Mouse (Mus musculus) kidney, embryonic 16.5 days (tissue): Measurements from ENCODE around the gene Mcemp1. TPM values are rescaled to one million over a fixed set of nuclear protein-coding genes. Genes with fewer than 3 reads are reported as not detected.

Source experiments
- ATAC-seq: fragments of 200-750 bp; cut with Nextera tagmentation; 2 replicates; pipeline ENCODE4 v1.8.0; 2017; ENCODE audit warnings: moderate TSS enrichment; ENCODE audit not compliant: low FRiP score, low TSS enrichment
- H3K27ac ChIP-seq: fragments of 300-500 bp; sonication (generic); 2 replicates; pipeline ENCODE4 v1.5.1; 2014; ENCODE audit warnings: low read length
- H3K27me3 ChIP-seq: fragments of 300-500 bp; sonication (generic); 2 replicates; pipeline ENCODE4 v1.6.1; 2014; ENCODE audit warnings: low read length, control low read depth, mixed read lengths; ENCODE audit not compliant: insufficient read depth
- H3K36me3 ChIP-seq: fragments of 300-500 bp; sonication (generic); 2 replicates; pipeline ENCODE4 v1.6.1; 2014; ENCODE audit warnings: low read length, control low read depth, mixed read lengths; ENCODE audit not compliant: insufficient read depth
- H3K4me1 ChIP-seq: fragments of 300-500 bp; sonication (generic); 2 replicates; pipeline ENCODE4 v1.6.1; 2014; ENCODE audit warnings: low read length, control low read depth, mixed read lengths; ENCODE audit not compliant: insufficient read depth
- H3K4me2 ChIP-seq: fragments of 300-500 bp; sonication (generic); replicated peaks from 2 replicates; pipeline ENCODE4 v1.6.1; 2014; ENCODE audit warnings: low read depth, low read length
- H3K4me3 ChIP-seq: fragments of 300-500 bp; sonication (generic); 2 replicates; pipeline ENCODE4 v1.5.1; 2014; ENCODE audit warnings: mild to moderate bottlenecking, low read length
- H3K9ac ChIP-seq: fragments of 300-500 bp; sonication (generic); replicated peaks from 2 replicates; pipeline ENCODE4 v1.6.1; 2014; ENCODE audit warnings: low read length
- H3K9me3 ChIP-seq: fragments of 300-500 bp; sonication (generic); 2 replicates; pipeline ENCODE4 v1.6.1; 2016; ENCODE audit warnings: low read length, control low read depth
- WGBS: fragments of 180-500 bp; shearing (Covaris S2); extraction: QIAGEN DNeasy Blood & Tissue Kit; methylation state at CpG from one replicate; pipeline ENCODE4 v1.1.7; 2014; 5-methylcytosine and 5-hydroxymethylcytosine counted together
- polyA plus RNA-seq: library from polyadenylated mRNA; unstranded; fragments of >200 nt; fragmentation: Nextera tagmentation; extraction: Ambion mirVana; gene quantifications from 2 replicates; pipeline ENCODE4 v1.2.1, GENCODE M21; 2015

Gene Mcemp1
- 0.20 and 0.50 TPM in 2 replicates for polyA plus RNA-seq

GRCm38 (mm10) chr8:3665507-3665906 is at the start of gene Mcemp1:
Gene Mcemp1 (plus strand): TSS chr8:3665754.
- ATAC-seq, result no peak
- Histone ChIP-seq H3K27ac (no peak within 1 kb of the TSS), H3K9me3 (no peaks in the 10 kb centered on the region), H3K27me3 (no peaks in the 10 kb centered on the region), H3K4me1 (no peaks in the 10 kb centered on the region), H3K4me3 (no peak within 1 kb of the TSS), H3K9ac (no peak within 1 kb of the TSS), H3K36me3 (no peaks in the 10 kb centered on the region), H3K4me2 (no peak within 1 kb of the TSS)
- WGBS, result 59% methylated on average over 6 of the region's 6 CpGs

GRCm38 (mm10) chr8:3621199-3621970 is 44.2 kb upstream of the Mcemp1 start, which contains the start of the genes Xab2 and Pet100:
Gene Xab2 (minus strand): TSS chr8:3621316.
Gene Pet100 (plus strand): TSS chr8:3621548.
- peaks cover 15% of the 10 kb centered on the region for H3K36me3 ChIP-seq
- no peaks in the 10 kb centered on the region for H3K27me3 ChIP-seq
- peak within 1 kb of the TSS; percentile 79 for H3K4me3 ChIP-seq
- WGBS, result under 1% methylated on average over 37 of the region's 37 CpGs
- H3K4me2 ChIP-seq, result peak within 1 kb of the TSS; percentile 81
- peak; percentile 98 for ATAC-seq
- H3K9me3 ChIP-seq, result no peaks in the 10 kb centered on the region
- no peak within 1 kb of the TSS for H3K27ac ChIP-seq
- peaks cover 13% of the 10 kb centered on the region for H3K4me1 ChIP-seq
- H3K9ac ChIP-seq, result peak within 1 kb of the TSS; percentile 88

DNA sequence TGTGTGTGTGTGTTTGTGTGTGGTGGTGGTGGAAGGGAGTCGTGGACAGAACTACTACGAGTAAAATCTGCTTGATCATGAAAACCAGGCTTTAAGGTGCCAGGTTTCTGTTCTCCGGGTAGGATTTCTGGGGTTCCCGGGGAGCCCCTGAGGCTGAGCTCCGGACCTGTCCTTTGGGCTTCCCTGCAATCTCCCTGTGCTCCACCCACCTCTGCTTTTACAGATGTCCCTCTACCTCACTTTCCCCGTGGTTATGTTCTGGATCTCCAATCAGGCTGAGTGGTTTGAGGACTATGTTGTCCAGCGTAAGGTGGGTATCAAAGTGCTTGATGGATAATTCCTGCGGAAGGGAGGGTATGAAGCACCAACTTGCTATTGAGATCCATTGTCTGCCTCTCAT is 43.4 kb upstream of the Mcemp1 start:
- Histone ChIP-seq H3K9ac (peak overlapping the region; percentile 87; the same call in 1 of the 2 replicates), H3K36me3 (peaks cover 8% of the 10 kb centered on the region), H3K9me3 (no peaks in the 10 kb centered on the region), H3K4me1 (peaks cover 13% of the 10 kb centered on the region), H3K27ac (no peak overlapping the region), H3K27me3 (no peaks in the 10 kb centered on the region), H3K4me2 (peak overlapping the region; percentile 81), H3K4me3 (peak overlapping the region; percentile 79)
- no peak for ATAC-seq
- 70% methylated on average over 8 of the region's 8 CpGs for WGBS

DNA sequence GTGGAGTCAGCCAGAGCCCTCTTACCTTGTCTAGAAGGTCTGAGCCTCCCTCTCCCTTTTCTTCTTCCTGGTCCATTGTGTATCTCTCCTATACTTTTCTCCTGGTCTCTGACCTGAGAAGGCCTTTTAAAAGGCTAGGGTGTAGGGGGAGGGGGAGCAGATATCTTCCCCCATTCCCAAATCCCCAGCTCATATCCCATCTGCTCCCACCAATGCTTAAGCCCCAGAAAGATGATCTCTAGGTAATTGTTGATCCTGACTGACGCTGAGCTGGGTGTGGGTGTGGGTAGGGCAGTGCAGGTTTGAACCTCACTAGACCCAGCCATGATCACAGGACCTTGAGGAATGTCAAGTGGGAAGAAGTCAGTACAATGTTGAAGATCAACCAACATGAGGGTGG is 40.1 kb upstream of the Mcemp1 start, which contains the start of gene Pcp2:
Pcp2 (minus strand) TSS at position 101 of the 400 bp plus-strand sequence.
- WGBS, result 47% methylated on average over 1 of the region's 1 CpGs
- Histone ChIP-seq H3K36me3 (no peaks in the 10 kb centered on the region), H3K27ac (no peak within 1 kb of the TSS), H3K27me3 (0 out of 2 replicates have a peak, but pooled peaks cover 10% of the 10 kb centered on the region), H3K4me1 (peaks cover 6% of the 10 kb centered on the region), H3K9ac (no peak within 1 kb of the TSS), H3K4me2 (no peak within 1 kb of the TSS), H3K9me3 (no peaks in the 10 kb centered on the region), H3K4me3 (no peak within 1 kb of the TSS)
- ATAC-seq, result no peak

DNA sequence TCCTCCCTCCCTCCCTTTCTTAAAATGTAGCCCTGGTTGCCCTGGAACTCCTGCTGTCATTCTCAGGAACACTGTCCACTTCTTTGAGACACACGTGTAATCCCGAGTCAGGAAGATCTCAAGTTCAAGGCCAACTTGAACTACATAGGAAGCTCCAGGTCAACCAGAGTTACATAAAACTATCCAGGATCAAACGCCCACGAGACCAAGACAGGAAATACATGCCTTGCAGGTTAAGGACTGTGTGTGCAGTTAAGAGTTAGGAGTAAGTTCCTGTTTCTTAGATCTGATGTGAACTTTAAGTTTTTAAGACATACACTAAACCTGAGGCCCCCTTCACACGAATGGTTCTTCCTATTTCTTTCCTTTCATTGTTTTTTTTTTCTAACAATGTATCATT is 38.6 kb upstream of the Mcemp1 start:
- ATAC-seq, result no peak
- Histone ChIP-seq H3K27me3 (0 out of 2 replicates have a peak, but pooled peaks cover 10% of the 10 kb centered on the region), H3K4me2 (no peak overlapping the region), H3K36me3 (no peaks in the 10 kb centered on the region), H3K27ac (no peak overlapping the region), H3K9me3 (no peaks in the 10 kb centered on the region), H3K4me1 (peaks cover 8% of the 10 kb centered on the region), H3K9ac (no peak overlapping the region), H3K4me3 (no peak overlapping the region)
- WGBS, result 53% methylated on average over 5 of the region's 5 CpGs

DNA sequence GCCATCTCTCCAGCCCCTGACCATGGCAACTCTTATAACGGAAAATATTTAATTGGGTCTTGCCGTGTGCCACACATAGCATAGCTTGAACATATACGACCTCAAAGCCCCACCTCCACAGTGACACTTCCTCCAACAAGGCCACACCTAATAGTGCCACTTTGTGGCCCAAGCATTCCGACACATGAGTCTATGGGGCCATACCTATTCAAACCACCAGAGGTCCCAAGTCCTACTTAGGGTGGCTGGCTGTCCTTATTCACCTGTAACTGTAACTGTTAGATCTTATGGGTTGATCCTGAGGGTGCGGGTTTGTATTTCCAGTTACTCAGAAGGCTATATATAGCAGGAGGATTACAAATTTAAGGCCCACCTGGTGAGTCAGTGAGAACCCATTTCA is 37.5 kb upstream of the Mcemp1 start:
- 27% methylated on average over 5 of the region's 5 CpGs for WGBS
- no peak overlapping the region for H3K9ac ChIP-seq
- no peaks in the 10 kb centered on the region for H3K9me3 ChIP-seq
- no peak overlapping the region for H3K27ac ChIP-seq
- no peak overlapping the region for H3K4me2 ChIP-seq
- H3K27me3 ChIP-seq, result 0 out of 2 replicates have a peak, but pooled peaks cover 10% of the 10 kb centered on the region
- ATAC-seq, result no peak
- H3K4me3 ChIP-seq, result no peak overlapping the region
- peaks cover 7% of the 10 kb centered on the region; the same call in 1 of the 2 replicates for H3K4me1 ChIP-seq
- H3K36me3 ChIP-seq, result no peaks in the 10 kb centered on the region

DNA sequence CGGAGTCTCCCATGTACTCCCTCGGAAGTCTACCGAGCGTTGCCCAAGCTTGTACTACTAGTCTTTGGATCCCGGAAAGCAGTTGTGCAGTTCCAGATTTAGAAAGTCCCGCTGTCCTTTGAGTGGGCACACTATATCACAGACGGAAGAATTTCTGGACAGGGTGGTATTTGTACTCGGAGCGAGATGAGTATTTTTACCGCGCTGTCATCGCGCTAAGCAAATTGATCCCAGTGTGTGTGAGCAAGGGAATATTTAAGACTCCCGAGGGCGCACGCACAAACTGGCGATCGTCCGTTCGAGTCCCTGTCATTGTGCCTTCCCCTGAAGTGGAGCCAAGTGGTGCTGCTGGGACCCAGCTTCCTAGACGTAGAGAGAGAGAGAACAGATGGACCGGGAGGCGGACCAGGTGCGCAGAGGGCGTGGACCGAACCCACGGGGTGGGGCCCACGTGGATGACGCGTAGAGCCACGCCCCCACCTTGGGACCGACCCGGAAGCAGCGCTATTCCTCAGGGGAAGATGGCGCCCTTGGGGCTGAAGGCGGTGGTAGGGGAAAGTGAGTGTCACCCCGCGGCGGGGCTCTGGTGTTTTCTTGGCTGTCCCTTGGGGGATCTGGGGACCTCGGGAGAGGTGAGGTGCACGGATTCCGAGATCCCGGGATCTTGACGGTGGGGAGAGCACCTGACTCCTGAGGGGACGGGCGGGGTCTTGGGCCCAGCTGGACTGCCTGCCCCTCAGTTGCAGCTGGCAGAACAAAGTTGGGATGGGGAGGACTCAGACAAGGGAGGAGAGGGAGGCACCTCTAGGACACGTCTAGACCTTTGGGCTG is 34.7 kb upstream of the Mcemp1 start, which contains the start of gene Stxbp2:
Stxbp2 (plus strand) TSS at position 309 of the 831 bp plus-strand sequence.
- peak within 1 kb of the TSS; percentile 71 for H3K9ac ChIP-seq
- ATAC-seq, result peak; percentile 94
- WGBS, result 5% methylated on average over 47 of the region's 47 CpGs

DNA sequence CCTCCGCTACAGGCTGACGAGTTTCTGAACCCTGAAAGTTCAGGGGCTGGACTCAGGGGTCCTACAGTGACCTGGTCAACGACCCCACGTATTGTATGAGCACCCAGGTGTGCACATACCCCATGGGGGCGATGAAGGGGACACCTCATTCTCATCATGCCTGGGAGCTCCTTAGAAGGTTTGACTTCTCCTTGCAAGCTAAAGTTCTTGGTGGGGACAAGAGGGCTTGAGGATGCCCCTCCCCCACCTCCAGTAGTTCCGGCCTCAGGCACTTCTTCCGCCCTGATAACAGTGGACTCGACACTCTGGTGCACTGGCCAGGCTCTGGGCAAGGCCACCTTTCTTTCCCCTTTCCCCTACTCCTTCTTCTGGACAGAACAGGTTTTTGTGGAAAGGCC is 34.1 kb upstream of the Mcemp1 start:
- peak; percentile 37; the same call in 1 of the 2 replicates for ATAC-seq
- Histone ChIP-seq H3K4me3 (peak overlapping the region; percentile 72), H3K9ac (peak overlapping the region; percentile 71), H3K4me1 (peaks cover 7% of the 10 kb centered on the region; the same call in 1 of the 2 replicates), H3K36me3 (peaks cover 10% of the 10 kb centered on the region; the same call in 1 of the 2 replicates), H3K27me3 (0 out of 2 replicates have a peak, but pooled peaks cover 10% of the 10 kb centered on the region), H3K9me3 (no peaks in the 10 kb centered on the region), H3K27ac (no peak overlapping the region), H3K4me2 (peak overlapping the region; percentile 71)
- 17% methylated on average over 8 of the region's 8 CpGs for WGBS

More for the DNA sequence above, 34.7 kb upstream of the Mcemp1 start, which contains the start of gene Stxbp2:
- Histone ChIP-seq H3K4me1 (peaks cover 7% of the 10 kb centered on the region; the same call in 1 of the 2 replicates), H3K4me3 (peak within 1 kb of the TSS; percentile 72), H3K4me2 (peak within 1 kb of the TSS; percentile 71), H3K27ac (no peak within 1 kb of the TSS), H3K9me3 (no peaks in the 10 kb centered on the region), H3K27me3 (0 out of 2 replicates have a peak, but pooled peaks cover 10% of the 10 kb centered on the region), H3K36me3 (peaks cover 4% of the 10 kb centered on the region; the same call in 1 of the 2 replicates)

DNA sequence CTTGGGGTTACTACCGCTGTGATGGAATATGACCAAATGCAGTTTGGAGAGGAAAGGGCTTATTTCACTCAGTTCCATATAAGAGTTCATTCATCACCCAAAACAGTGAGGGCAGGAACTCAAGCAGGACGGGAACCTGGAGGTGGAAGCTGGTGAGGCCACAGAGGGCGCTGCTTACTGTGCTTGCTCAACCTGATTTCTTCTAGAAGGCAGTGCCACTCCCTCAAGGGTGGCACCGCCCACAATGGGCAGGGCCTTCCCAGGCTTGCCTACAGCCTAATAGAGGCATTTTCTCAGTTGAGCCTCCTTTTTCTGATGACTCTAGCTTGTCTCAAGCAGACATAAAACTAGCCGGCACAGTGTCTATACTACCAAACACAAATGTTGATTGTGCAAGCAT is 19.8 kb upstream of the Mcemp1 start:
- H3K36me3 ChIP-seq, result peaks cover 4% of the 10 kb centered on the region; the same call in 1 of the 2 replicates
- no peak overlapping the region for H3K4me2 ChIP-seq
- H3K27me3 ChIP-seq, result no peaks in the 10 kb centered on the region
- no peak overlapping the region for H3K9ac ChIP-seq
- 0 out of 2 replicates have a peak, but pooled peaks have one; percentile 16 for ATAC-seq
- no peaks in the 10 kb centered on the region for H3K9me3 ChIP-seq
- no peak overlapping the region for H3K27ac ChIP-seq
- H3K4me1 ChIP-seq, result no peaks in the 10 kb centered on the region
- H3K4me3 ChIP-seq, result no peak overlapping the region
- WGBS, result 28% methylated on average over 5 of the region's 5 CpGs
